Mouse (Mus musculus) G1E (cell line): Measurements from ENCODE around the gene Onecut3. TPM values are rescaled to one million over a fixed set of nuclear protein-coding genes. Genes with fewer than 3 reads are reported as not detected.

Source experiments
- ATAC-seq: 2 replicates; pipeline ENCODE4 v1.8.0; 2016; ENCODE audit warnings: mild to moderate bottlenecking; ENCODE audit not compliant: insufficient number of reproducible peaks, poor library complexity, low FRiP score, severe bottlenecking; ENCODE audit errors: extremely low read depth
- DNase-seq: peaks from one replicate; pipeline ENCODE4 v3.0.0; 2012; ENCODE audit warnings: low spot score
- H3K27me3 ChIP-seq: 2 replicates; pipeline ENCODE4 v1.6.1; 2012; ENCODE audit warnings: mild to moderate bottlenecking, low read length, inconsistent platforms; ENCODE audit not compliant: insufficient read depth
- H3K36me3 ChIP-seq: replicated peaks from 2 replicates; pipeline ENCODE3; 2012; ENCODE audit warnings: mild to moderate bottlenecking, inconsistent platforms
- H3K4me1 ChIP-seq: 2 replicates; pipeline ENCODE4 v1.6.1; 2012; ENCODE audit warnings: low read depth, low read length, inconsistent platforms, mixed read lengths; ENCODE audit not compliant: insufficient read depth
- H3K4me3 ChIP-seq: 2 replicates; pipeline ENCODE4 v1.5.1; 2012; ENCODE audit warnings: low read depth, mild to moderate bottlenecking, inconsistent platforms, low read length, moderate library complexity, mixed read lengths
- H3K9me3 ChIP-seq: replicated peaks from 2 replicates; pipeline ENCODE4 v1.6.1; 2012; ENCODE audit warnings: inconsistent platforms
- CTCF ChIP-seq: IDR thresholded peaks from 2 replicates; pipeline ENCODE4 v1.5.1; 2012; ENCODE audit warnings: low read depth, low read length, inconsistent platforms, mixed read lengths
- GATA1 ChIP-seq: IDR thresholded peaks from 2 replicates; pipeline ENCODE4 v1.6.1; 2012; ENCODE audit warnings: borderline replicate concordance, low read length, inconsistent platforms, mixed read lengths
- GATA2 ChIP-seq: IDR thresholded peaks from 2 replicates; pipeline ENCODE4 v1.6.1; 2012; ENCODE audit warnings: low read depth, low read length, inconsistent platforms, borderline replicate concordance
- POLR2AphosphoS5 ChIP-seq: IDR thresholded peaks from 2 replicates; pipeline ENCODE4 v1.6.1; 2012; ENCODE audit warnings: low read depth, low read length, inconsistent platforms; ENCODE audit not compliant: insufficient replicate concordance
- TAL1 ChIP-seq: conservative IDR thresholded peaks from 2 replicates; pipeline ENCODE4 v1.6.1; 2012; ENCODE audit warnings: low read depth, low read length, inconsistent platforms, mixed read lengths
- polyA plus RNA-seq: library from polyadenylated mRNA; stranded (reverse); fragments of >175 nt; gene quantifications from 2 replicates; pipeline ENCODE4 v1.2.3, GENCODE M21; 2012
- total RNA-seq, 2 experiments: library from RNA; stranded (forward) in 1 of 2; stranded (reverse) in 1 of 2; fragments of 200-1000 nt in 1 of 2; fragments of >200 nt in 1 of 2; fragmentation: Nextera tagmentation in 1 of 2; gene quantifications; 2 replicates each; pipeline ENCODE4 v1.2.3; 2014 to 2017

Onecut3 gene
- total and polyA plus RNA-seq, 3 experiments = 0.11 TPM; not detected in 2

- peak overlapping the region; percentile 54; the same call in 1 of the 2 replicates for H3K4me3 ChIP-seq
- peak; percentile 60 for DNase-seq
- no peak for TF ChIP-seq GATA2
- no peak for TF ChIP-seq POLR2AphosphoS5
- peak; percentile 95 for TF ChIP-seq CTCF
Observed at GRCm38 (mm10) chr10:80509412-80510272, 15.0 kb downstream of the Onecut3 start.

GRCm38 (mm10) chr10:80510273-80510660 lies 15.6 kb downstream of the Onecut3 start:
- H3K4me3 ChIP-seq = no peak overlapping the region
- H3K27me3 ChIP-seq = peaks cover 75% of the 10 kb centered on the region
- no peaks in the 10 kb centered on the region for H3K36me3 ChIP-seq
- no peak for DNase-seq
- TF ChIP-seq GATA1 (no peak), POLR2AphosphoS5 (no peak), GATA2 (no peak), CTCF (no peak), TAL1 (no peak)
- no peak for ATAC-seq
- H3K4me1 ChIP-seq = peaks cover 26% of the 10 kb centered on the region
- no peaks in the 10 kb centered on the region for H3K9me3 ChIP-seq

More at GRCm38 (mm10) chr10:80509412-80510272, 15.0 kb downstream of the Onecut3 start:
- Histone ChIP-seq H3K4me1 (peaks cover 26% of the 10 kb centered on the region), H3K27me3 (peaks cover 74% of the 10 kb centered on the region), H3K9me3 (no peaks in the 10 kb centered on the region), H3K36me3 (no peaks in the 10 kb centered on the region)
- ATAC-seq = no peak; the same call in 1 of the 2 replicates

GRCm38 (mm10) chr10:80513739-80514138 lies 19.1 kb downstream of the Onecut3 start:
- TF ChIP-seq CTCF = no peak
- TF ChIP-seq GATA1 = no peak
- TF ChIP-seq POLR2AphosphoS5 = no peak
- no peak for TF ChIP-seq GATA2
- TF ChIP-seq TAL1 = no peak

GRCm38 (mm10) chr10:80519287-80519686 lies 24.7 kb downstream of the Onecut3 start:
- no peak overlapping the region for H3K4me3 ChIP-seq
- TF ChIP-seq GATA2 = no peak
- TF ChIP-seq CTCF = peak; percentile 18; the same call in 1 of the 2 replicates

More at GRCm38 (mm10) chr10:80513739-80514138, 19.1 kb downstream of the Onecut3 start:
- H3K4me3 ChIP-seq = no peak overlapping the region
- H3K36me3 ChIP-seq = no peaks in the 10 kb centered on the region
- H3K4me1 ChIP-seq = peaks cover 19% of the 10 kb centered on the region
- no peak for DNase-seq
- H3K27me3 ChIP-seq = peaks cover 73% of the 10 kb centered on the region
- ATAC-seq = no peak
- no peaks in the 10 kb centered on the region for H3K9me3 ChIP-seq

GRCm38 (mm10) chr10:80523299-80523698 lies 28.7 kb downstream of the Onecut3 start:
- Histone ChIP-seq H3K27me3 (peaks cover 71% of the 10 kb centered on the region), H3K4me3 (no peak overlapping the region), H3K4me1 (peaks cover 2% of the 10 kb centered on the region; the same call in 1 of the 2 replicates), H3K36me3 (no peaks in the 10 kb centered on the region), H3K9me3 (peaks cover 8% of the 10 kb centered on the region)
- TF ChIP-seq TAL1 (no peak), CTCF (peak; percentile 32; the same call in 1 of the 2 replicates)
- no peak for ATAC-seq
- DNase-seq = no peak

More at GRCm38 (mm10) chr10:80519287-80519686, 24.7 kb downstream of the Onecut3 start:
- H3K27me3 ChIP-seq = peaks cover 64% of the 10 kb centered on the region
- peaks cover 8% of the 10 kb centered on the region for H3K9me3 ChIP-seq
- no peak for ATAC-seq
- DNase-seq = no peak
- H3K4me1 ChIP-seq = peaks cover 2% of the 10 kb centered on the region; the same call in 1 of the 2 replicates
- no peaks in the 10 kb centered on the region for H3K36me3 ChIP-seq

GRCm38 (mm10) chr10:80526172-80526571 lies 31.5 kb downstream of the Onecut3 start:
- no peaks in the 10 kb centered on the region for H3K36me3 ChIP-seq
- ATAC-seq (no peak), DNase-seq (no peak)
- H3K27me3 ChIP-seq = peaks cover 80% of the 10 kb centered on the region
- peaks cover 1% of the 10 kb centered on the region; the same call in 1 of the 2 replicates for H3K4me1 ChIP-seq
- H3K4me3 ChIP-seq = no peak overlapping the region
- TF ChIP-seq TAL1 = no peak
- no peak for TF ChIP-seq GATA1
- no peak for TF ChIP-seq CTCF
- no peak for TF ChIP-seq GATA2
- no peak for TF ChIP-seq POLR2AphosphoS5
- H3K9me3 ChIP-seq = peaks cover 5% of the 10 kb centered on the region
